Mouse (Mus musculus): ENCODE measurements around the gene Lactb.

DNA sequence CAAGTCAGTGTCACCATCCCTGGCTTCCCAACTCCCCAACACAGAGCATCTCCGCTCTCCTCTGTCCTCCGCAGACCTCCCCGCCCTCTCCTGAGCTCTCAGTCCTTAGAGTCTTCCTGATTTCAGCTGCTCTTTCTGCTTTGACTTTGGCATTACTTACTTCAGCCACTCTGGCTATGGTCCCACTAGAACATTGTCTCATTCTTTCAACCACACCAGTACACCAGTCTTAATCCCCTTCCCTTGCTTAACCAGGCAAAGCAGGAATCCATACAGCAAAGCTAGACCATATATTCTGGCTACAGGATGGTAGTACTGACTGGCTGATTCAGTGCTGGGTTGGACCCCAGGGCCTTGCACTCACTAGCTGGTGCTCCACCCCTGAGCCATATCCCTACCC lies 17.8 kb downstream of the Lactb start:
- TF ChIP-seq CTCF (IDR thresholded peaks at IDR 0.05; ENCODE audit: low read depth) (no peak), EP300 (IDR thresholded peaks at IDR 0.05; ENCODE audit: low read depth) (no peak)

Data from heart, postnatal 0 days (tissue).